Mouse (Mus musculus): Measurements from ENCODE around the gene Ank3.

The Ank3 gene

DNA sequence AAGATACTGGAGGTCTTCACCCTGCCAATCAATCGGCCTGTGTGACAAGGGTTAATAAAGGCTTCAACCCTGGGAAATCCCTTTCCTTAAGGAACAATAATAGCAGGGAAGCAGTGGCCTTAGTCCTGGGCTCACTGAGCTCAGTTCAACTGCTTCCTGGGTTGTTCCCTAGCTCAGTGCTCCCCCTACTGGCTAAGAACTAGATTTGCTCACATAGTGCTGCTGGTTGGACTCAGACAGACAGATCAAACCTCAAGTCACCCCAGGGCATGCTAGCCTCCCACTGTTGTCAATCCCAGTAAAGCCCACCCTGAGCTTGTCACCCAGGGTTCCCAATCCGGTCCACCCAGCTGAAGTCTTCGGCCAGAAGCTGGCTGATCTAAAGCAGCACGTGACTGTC is 447.2 kb downstream of the Ank3 start:
- peak; percentile 90 for DNase-seq (ENCODE audit: low spot score)

DNA sequence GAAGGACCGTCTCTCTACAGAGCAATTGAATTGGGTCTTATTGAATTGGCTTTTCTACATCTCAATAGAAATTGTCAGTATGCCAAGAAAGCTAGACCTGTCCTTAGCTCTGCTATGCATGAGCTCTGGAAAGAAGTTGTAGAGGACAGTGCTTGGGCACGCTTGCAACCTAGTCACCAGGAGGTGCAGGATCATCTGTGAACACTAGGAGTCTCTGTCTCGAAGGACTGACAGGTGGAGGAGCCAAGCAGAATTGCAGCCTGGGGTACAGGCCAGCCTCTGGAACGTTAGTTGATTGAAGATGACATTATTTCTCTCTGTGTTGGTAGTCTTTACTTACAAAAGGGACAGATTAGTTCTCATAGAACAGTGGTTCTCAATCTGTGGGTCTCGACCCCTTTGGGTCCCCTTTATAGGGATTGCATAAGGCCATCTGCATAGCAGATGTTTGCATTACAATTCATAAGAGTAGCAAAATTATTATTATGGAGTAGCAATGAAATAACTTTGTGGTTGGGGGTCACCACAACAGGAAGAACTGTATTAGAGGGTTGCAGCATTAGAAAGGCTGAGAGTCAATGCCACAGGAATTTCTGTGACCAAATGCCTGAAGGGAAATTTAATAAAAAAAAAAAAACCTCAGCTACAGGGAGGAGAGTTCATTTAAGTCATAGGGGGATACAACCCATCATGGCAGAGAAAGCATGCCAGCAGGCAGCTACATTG is 454.0 kb downstream of the Ank3 start:
- DNase-seq (ENCODE audit: low spot score) = peak; percentile 25

DNA sequence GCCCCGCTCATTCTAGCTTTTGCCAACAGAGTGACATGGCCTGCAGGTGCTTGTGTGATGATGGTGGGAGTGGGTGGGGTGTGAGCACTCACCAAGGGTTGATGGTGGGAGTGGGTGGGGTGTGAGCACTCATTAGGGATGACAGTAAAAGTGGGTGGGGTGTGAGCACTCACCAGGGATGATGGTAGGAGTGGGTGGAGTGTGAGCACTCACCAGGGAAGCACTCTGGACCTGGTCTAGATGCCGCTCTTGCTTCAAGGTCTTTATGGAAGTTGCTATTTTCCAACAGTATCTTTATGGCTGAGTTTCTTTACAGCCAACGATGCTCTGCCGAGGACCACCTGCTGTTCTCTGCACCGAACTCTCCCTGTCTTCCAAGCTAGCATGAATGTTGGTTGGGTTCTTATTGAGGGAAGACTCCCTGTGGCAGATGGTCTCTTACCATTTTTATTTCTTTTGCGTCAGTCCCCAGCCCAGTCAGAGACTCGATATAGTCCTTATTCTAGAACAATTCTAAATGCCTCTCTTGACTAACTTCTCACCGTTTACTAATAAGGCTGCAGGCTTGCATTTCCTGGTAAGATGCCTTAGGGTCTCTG is 456.1 kb downstream of the Ank3 start:
- DNase-seq (ENCODE audit: low spot score) = no peak

DNA sequence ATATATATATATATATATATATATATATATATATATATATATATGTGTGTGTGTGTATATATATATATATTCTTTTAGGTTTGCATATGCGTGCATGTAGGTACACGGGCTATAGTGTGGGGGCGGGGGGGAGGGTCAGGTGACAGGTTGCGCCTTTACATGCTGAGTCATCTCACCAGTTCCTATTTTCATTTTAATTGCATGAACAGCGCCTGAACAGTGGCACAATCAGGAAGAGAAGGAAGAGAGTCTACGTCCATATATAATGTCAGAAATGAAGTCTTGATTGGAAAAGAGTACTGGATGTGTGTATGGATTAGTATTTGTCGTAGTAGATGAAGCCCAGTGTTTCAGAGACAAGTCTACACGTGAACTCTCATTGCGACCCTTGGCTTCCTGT is 459.4 kb downstream of the Ank3 start:
- DNase-seq (ENCODE audit: low spot score) = no peak

GRCm38 (mm10) chr10:69858897-69859605 is 460.5 kb downstream of the Ank3 start:
- no peak for DNase-seq (ENCODE audit: low spot score)

GRCm38 (mm10) chr10:69859848-69860479 is 461.4 kb downstream of the Ank3 start:
- no peak for DNase-seq (ENCODE audit: low spot score)

DNA sequence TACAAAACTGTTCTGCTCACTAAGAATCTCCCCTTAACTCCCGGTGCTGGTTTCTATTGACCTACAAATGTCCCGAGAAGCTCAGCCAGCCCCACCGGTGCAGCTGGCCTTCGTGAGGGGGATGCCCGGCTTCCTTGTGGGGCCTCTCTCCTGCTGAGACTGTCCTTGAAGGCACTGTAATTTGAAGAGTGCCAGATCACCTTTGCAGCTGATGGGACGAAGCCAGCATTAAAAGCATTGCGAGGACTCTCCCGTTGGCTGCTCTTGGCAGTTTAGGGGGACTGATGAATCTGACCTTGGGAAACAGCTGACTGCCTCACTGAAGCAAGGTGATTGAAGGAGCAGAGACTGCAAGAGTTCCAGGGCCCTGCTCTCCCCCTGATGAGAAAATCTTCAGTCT is 464.3 kb downstream of the Ank3 start:
- DNase-seq (ENCODE audit: low spot score) = no peak

GRCm38 (mm10) chr10:69870348-69870747 is 471.8 kb downstream of the Ank3 start:
- DNase-seq (ENCODE audit: low spot score) = peak; percentile 85

GRCm38 (mm10) chr10:69870947-69871346 is 472.4 kb downstream of the Ank3 start:
- no peak for DNase-seq (ENCODE audit: low spot score)

DNA sequence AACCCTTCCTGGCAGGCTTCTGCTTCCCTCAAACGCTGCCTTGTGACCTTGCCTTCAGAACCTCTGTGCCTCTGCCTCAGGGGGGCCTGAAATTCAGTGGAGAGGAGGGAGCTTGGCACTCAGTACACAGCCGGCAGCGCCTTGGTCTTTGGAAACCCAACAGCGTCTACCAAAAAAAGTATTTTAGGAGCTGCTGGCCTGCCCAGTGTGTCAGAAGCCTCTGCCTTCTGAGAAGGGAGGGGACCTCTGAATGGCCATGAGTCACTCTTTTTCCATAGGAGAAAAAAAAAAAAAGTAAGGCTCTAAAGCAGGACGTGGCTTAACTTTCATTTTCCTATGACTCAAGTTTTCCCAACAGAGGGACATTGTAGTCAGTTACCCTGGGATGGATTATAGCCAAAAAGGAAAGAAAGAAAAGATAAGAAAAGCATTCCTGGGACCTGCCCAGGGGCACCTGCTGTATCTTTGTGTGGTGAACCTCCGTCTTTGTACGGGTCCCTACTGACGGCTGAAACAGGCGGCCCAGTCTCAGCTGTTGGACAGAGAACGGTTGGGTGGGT is 473.7 kb downstream of the Ank3 start:
- DNase-seq (ENCODE audit: low spot score) = no peak

GRCm38 (mm10) chr10:69872892-69873291 is 474.3 kb downstream of the Ank3 start:
- no peak for DNase-seq (ENCODE audit: low spot score)

- no peak for DNase-seq (ENCODE audit: low spot score)
Observed at GRCm38 (mm10) chr10:69874806-69875205, 476.2 kb downstream of the Ank3 start.

DNA sequence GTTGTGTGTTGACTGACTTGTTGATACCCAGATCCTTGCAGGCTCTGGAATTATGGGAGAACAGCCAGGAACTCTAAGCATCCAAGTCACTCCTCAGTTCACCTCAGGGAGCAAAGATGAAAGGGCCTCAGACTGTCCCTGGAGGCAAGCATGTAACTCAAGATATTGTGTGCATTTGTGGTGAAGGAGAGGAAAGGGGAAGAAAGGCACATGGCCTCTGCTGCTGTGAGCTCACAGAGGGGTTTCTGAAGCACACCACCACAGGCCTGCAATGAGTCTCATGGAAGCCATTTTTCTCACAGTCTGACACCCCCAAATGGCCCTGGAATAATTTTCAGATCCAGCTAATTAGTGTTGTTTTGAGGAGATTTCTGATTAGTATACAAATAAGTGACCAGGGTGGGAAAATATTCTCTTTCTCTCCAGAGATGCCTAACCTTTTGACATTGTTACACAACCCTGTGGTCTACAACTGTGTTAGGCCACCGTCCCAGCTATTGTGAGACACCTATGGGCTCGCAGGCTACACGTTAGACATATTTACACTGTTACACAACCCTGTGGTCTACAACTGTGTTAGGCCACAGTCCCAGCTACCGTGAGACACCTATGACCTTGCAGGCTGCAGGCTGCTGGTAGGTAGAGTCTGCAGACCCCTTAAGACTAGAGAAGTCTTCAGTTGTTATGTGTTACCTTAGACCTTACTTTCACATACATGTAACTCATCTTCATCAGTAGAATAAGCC is 485.5 kb downstream of the Ank3 start:
- no peak for DNase-seq (ENCODE audit: low spot score)

DNA sequence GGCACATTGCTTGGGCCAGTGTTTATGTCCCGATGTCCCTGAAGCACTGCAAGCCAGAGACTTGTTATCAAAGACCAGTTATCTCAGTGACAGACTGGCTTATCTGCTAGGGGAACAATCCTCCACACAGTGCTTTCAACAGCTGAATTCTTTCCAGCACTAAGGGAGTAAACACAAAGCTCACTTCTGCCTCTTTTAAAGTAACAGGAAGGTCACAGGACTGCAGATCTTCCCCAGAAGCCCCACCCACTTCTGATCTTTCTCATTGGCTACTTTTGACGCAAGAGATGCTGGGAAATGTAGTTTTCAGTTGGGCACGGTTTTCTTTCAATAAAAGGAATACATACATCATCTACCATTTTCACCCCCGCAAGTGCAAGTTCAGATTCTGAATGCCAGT is 489.8 kb downstream of the Ank3 start:
- peak; percentile 78 for DNase-seq (ENCODE audit: low spot score)

GRCm38 (mm10) chr10:69889779-69890178 is 491.2 kb downstream of the Ank3 start:
- DNase-seq (ENCODE audit: low spot score) = peak; percentile 63

- DNase-seq (ENCODE audit: low spot score) = no peak
Observed at GRCm38 (mm10) chr10:69890389-69890985, 491.9 kb downstream of the Ank3 start.

DNA sequence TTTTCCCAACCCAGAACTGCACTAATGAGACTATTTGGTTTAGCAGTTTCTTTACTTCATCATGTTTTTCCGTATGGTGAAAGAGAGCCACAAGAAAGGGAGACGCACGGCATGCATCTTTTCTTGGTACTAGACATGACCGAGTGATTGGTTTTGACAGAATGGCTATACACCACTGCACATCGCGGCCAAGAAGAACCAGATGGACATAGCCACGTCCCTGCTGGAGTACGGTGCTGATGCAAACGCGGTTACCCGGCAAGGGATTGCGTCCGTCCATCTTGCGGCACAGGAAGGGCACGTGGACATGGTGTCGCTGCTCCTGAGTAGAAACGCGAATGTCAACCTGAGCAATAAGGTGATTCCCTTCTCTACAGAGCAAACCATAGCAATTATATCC is 493.6 kb downstream of the Ank3 start:
- no peak for DNase-seq (ENCODE audit: low spot score)

GRCm38 (mm10) chr10:69895606-69896005 is 497.0 kb downstream of the Ank3 start:
- no peak for DNase-seq (ENCODE audit: low spot score)

GRCm38 (mm10) chr10:69897927-69898326 is 499.4 kb downstream of the Ank3 start:
- no peak for DNase-seq (ENCODE audit: low spot score)

DNA sequence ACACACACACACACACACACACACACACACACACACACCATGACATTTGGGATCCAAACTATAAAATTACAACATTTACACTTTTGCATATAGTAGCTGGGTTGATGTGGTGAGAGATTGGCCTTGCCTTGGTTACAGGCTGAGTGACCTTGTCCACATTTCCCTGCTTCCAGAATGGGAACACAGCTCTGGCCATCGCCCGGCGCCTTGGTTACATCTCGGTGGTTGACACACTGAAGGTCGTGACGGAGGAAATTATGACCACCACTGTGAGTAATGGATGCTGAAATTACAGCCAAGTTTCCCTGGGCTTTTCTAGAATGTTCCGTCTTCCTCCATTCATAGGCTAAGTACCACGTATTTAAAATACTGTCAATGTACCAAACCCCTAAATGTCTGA is 500.2 kb downstream of the Ank3 start:
- no peak for DNase-seq (ENCODE audit: low spot score)

GRCm38 (mm10) chr10:69899788-69900187 is 501.2 kb downstream of the Ank3 start:
- DNase-seq (ENCODE audit: low spot score) = no peak

Measured in embryo, embryonic 10 days (tissue).